Mouse (Mus musculus) spleen, adult 2 months (tissue): ENCODE data around the gene Upb1.

Source experiments
- CTCF ChIP-seq: fragments of 200-500 bp; IDR thresholded peaks from 2 replicates; pipeline ENCODE4 v1.5.1; 2011; ENCODE audit warnings: mild to moderate bottlenecking, inconsistent platforms; ENCODE audit not compliant: insufficient read depth, insufficient read length, insufficient replicate concordance; ENCODE audit errors: extremely low read depth
- POLR2A ChIP-seq: fragments of 200-500 bp; IDR thresholded peaks from 2 replicates; pipeline ENCODE4 v1.6.1; 2011; ENCODE audit warnings: low read depth, low read length, inconsistent platforms

DNA sequence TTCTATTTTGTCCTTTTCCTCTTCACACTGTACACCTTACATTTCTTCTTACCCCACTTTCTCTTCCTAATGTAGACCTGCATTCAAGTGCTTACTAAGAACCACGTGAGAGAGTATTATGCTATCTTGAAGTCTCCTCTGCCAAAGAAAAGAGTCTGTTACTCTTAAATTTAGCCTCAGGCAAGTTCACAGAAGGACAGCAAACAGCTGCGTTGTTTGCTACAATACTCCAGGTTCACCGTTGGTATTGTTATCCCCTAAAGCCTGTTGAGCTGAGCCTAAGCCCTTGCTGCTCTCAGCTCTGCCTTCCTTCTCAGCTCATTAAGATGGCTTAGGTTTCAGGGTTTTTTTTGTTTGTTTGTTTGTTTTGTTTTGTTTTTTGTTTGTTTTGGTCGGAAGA is 17.8 kb downstream of the Upb1 start:
- no peak for TF ChIP-seq POLR2A
- TF ChIP-seq CTCF: no peak
